Mouse (Mus musculus): Measurements from ENCODE around the gene Hspa12b.

DNA sequence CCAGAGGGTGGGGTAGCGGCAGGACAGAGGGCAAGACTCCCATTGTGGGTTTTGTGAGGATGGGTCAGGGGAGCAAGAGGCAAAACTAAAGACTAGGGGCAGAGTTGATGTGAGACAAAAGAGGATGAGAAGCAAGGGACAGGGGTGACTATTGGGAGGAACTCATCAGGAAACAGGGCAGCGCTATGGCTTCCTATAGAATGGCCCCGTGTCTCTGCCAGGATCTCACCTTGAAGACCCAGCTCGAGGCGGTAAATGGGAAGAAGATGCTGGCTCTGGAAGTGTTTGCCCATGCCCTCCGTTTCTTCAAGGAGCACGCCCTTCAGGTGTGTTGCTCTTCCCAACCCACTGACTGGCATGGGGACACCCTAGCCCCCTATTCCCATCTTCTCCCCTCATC lies 11.7 kb downstream of the Hspa12b start:
- TF ChIP-seq POLR2A (IDR thresholded peaks at IDR 0.05; ENCODE audit: low read depth, low read length) (no peak), CTCF (conservative IDR thresholded peaks at IDR 0.05; ENCODE audit: insufficient read depth, insufficient read length, low read depth, low read length) (no peak)

All from kidney, adult 2 months (tissue).